ENCODE assay signal across 24 mouse cellular contexts in genomic region chr5:140045453-140045852, GRCm38 (mm10).
"Had no signal": no experiment of that assay in that cellular context is flagged by ENCODE, and none has a peak within 500 bp of the region (broad histone marks: within the 10 kb centered on the region; RNA-seq: fewer than 3 reads in every experiment).

No protein-coding gene starts in this region.

- H3K9me3 ChIP-seq: heart, embryonic 10.5 days; heart, embryonic 12.5 days; hindbrain, embryonic 10.5 days; hindbrain, embryonic 13.5 days; hindbrain, embryonic 15.5 days; kidney, embryonic 15.5 days; limb, embryonic 13.5 days; limb, embryonic 15.5 days had no signal

- H3K27ac ChIP-seq: gastrocnemius, adult 2 months; heart, embryonic 10.5 days; hindbrain, embryonic 10.5 days; hindbrain, embryonic 13.5 days; hindbrain, embryonic 15.5 days; hindbrain, postnatal 0 days; kidney, embryonic 15.5 days; kidney, postnatal 0 days; limb, embryonic 13.5 days; limb, embryonic 15.5 days; liver, embryonic 14.5 days had no signal

- H3K36me3 ChIP-seq: heart, embryonic 10.5 days; hindbrain, embryonic 10.5 days; hindbrain, embryonic 13.5 days; hindbrain, embryonic 15.5 days; kidney, embryonic 15.5 days; limb, embryonic 13.5 days had no signal

- DNase-seq: gastrocnemius, adult 2 months; gastrocnemius, postnatal 10 days; gastrocnemius, postnatal 25 days; heart, adult 18-20 months; heart, postnatal 10 days; heart, postnatal 4 days; kidney, adult 18-20 months; kidney, adult 9 months; kidney, postnatal 14 days; kidney, postnatal 36 days; layer of hippocampus, adult 9-11 months; layer of hippocampus, postnatal 36 days; left cerebral cortex, postnatal 4 days had no signal

- H3K9ac ChIP-seq: heart, embryonic 12.5 days; hindbrain, embryonic 13.5 days; hindbrain, embryonic 15.5 days; kidney, embryonic 15.5 days; limb, embryonic 13.5 days; limb, embryonic 15.5 days; liver, embryonic 14.5 days had no signal

- H3K4me1 ChIP-seq: hindbrain, embryonic 15.5 days had no signal

- ATAC-seq: hindbrain, postnatal 0 days had no signal

- H3K4me2 ChIP-seq: heart, embryonic 12.5 days; hindbrain, embryonic 13.5 days; hindbrain, embryonic 15.5 days; kidney, embryonic 15.5 days; limb, embryonic 13.5 days; limb, embryonic 15.5 days had no signal

- H3K27me3 ChIP-seq: hindbrain, embryonic 15.5 days; kidney, embryonic 15.5 days; limb, embryonic 13.5 days; limb, embryonic 15.5 days had no signal

- H3K4me3 ChIP-seq: gastrocnemius, adult 2 months; heart, embryonic 10.5 days; heart, embryonic 12.5 days; hindbrain, embryonic 10.5 days; hindbrain, embryonic 13.5 days; hindbrain, embryonic 15.5 days; kidney, embryonic 15.5 days; limb, embryonic 13.5 days; limb, embryonic 15.5 days had no signal
